Mouse (Mus musculus) midbrain, embryonic 12.5 days (tissue): Measurements from ENCODE around the gene Ptprm. TPM values are rescaled to one million over a fixed set of nuclear protein-coding genes. Genes with fewer than 3 reads are reported as not detected.

ENCODE experiments used
- ATAC-seq: fragments of 200-750 bp; cut with Nextera tagmentation; 2 replicates; pipeline ENCODE4 v1.8.0; 2017; ENCODE audit warnings: low read depth, moderate TSS enrichment, moderate library complexity; ENCODE audit not compliant: low FRiP score
- H3K27ac ChIP-seq: fragments of 300-500 bp; sonication (generic); replicated peaks from 2 replicates; pipeline ENCODE4 v1.5.1; 2016; ENCODE audit warnings: mild to moderate bottlenecking
- H3K27me3 ChIP-seq: fragments of 300-500 bp; sonication (generic); 2 replicates; pipeline ENCODE4 v1.6.1; 2016; ENCODE audit warnings: mild to moderate bottlenecking
- H3K36me3 ChIP-seq: fragments of 300-500 bp; sonication (generic); 2 replicates; pipeline ENCODE4 v1.6.1; 2016
- H3K4me1 ChIP-seq: fragments of 300-500 bp; sonication (generic); 2 replicates; pipeline ENCODE4 v1.6.1; 2016
- H3K4me2 ChIP-seq: fragments of 300-500 bp; sonication (generic); replicated peaks from 2 replicates; pipeline ENCODE4 v1.6.1; 2016; ENCODE audit warnings: mild to moderate bottlenecking, moderate library complexity
- H3K4me3 ChIP-seq: fragments of 300-500 bp; sonication (generic); 2 replicates; pipeline ENCODE4 v1.5.1; 2016; ENCODE audit warnings: mild to moderate bottlenecking
- H3K9ac ChIP-seq: fragments of 300-500 bp; sonication (generic); replicated peaks from 2 replicates; pipeline ENCODE4 v1.6.1; 2016; ENCODE audit warnings: mild to moderate bottlenecking, moderate library complexity
- H3K9me3 ChIP-seq: fragments of 300-500 bp; sonication (generic); 2 replicates; pipeline ENCODE4 v1.6.1; 2016; ENCODE audit warnings: mild to moderate bottlenecking
- WGBS: fragments of 180-500 bp; shearing (Covaris S2); methylation state at CpG from one replicate; pipeline ENCODE4 v1.1.7; 2016; 5-methylcytosine and 5-hydroxymethylcytosine counted together
- polyA plus RNA-seq: library from polyadenylated mRNA; unstranded; fragments of >200 nt; fragmentation: Nextera tagmentation; extraction: Ambion mirVana; gene quantifications from 2 replicates; pipeline ENCODE4 v1.2.1, GENCODE M21; 2016

Gene Ptprm
- polyA plus RNA-seq, 1 experiment from 2014 or later, result 11.8 TPM

- Histone ChIP-seq H3K36me3 (no peaks in the 10 kb centered on the region), H3K4me2 (no peak overlapping the region), H3K9ac (no peak overlapping the region), H3K27ac (no peak overlapping the region), H3K4me3 (no peak overlapping the region), H3K4me1 (no peaks in the 10 kb centered on the region), H3K9me3 (no peaks in the 10 kb centered on the region), H3K27me3 (no peaks in the 10 kb centered on the region)
- 78% methylated on average over 21 of the region's 21 CpGs for WGBS
- ATAC-seq, result no peak
These were observed 79.6 kb downstream of the Ptprm start for GRCm38 (mm10) chr17:67274531-67275094.

- H3K9me3 ChIP-seq, result no peaks in the 10 kb centered on the region
- H3K36me3 ChIP-seq, result no peaks in the 10 kb centered on the region
- no peak overlapping the region for H3K27ac ChIP-seq
- H3K27me3 ChIP-seq, result no peaks in the 10 kb centered on the region
- no peaks in the 10 kb centered on the region for H3K4me1 ChIP-seq
- no peak overlapping the region for H3K4me3 ChIP-seq
- no peak overlapping the region for H3K9ac ChIP-seq
- no peak overlapping the region for H3K4me2 ChIP-seq
- ATAC-seq, result no peak
These were observed 81.3 kb downstream of the Ptprm start for GRCm38 (mm10) chr17:67272928-67273327.

DNA sequence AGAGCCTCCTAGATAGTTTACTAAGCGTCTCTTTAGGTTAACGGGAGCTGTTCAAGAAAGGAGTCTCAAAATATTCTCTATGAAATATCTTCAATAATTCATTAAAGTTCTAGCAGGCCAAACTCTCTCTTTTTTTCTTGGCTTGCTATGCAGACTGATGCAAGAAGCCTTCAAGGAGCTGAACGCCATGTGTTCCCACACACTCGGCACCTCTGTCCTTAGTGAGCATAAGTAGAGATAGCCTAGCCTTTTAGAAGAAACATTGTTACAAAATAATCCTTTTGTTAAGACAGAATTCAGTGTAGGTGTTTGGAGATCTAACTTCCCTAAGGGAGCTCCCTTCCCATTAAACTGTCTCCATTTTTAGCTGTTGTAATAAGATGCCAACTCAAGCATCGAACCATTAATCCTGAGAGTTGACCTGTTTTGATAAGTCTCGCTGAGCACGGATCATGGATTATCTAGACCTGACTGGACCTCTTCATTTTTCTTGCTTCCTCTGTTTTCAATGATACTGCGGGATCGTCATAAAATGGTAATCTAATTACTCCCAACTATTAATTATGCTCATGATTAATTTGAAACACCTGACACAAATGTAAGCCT, 85.7 kb downstream of the Ptprm start:
- ATAC-seq, result no peak
- no peaks in the 10 kb centered on the region for H3K4me1 ChIP-seq
- WGBS, result 89% methylated on average over 9 of the region's 9 CpGs

GRCm38 (mm10) chr17:67266270-67266669, 88.0 kb downstream of the Ptprm start:
- no peaks in the 10 kb centered on the region for H3K36me3 ChIP-seq
- H3K9ac ChIP-seq, result no peak overlapping the region
- no peaks in the 10 kb centered on the region for H3K9me3 ChIP-seq
- H3K4me2 ChIP-seq, result no peak overlapping the region
- no peak for ATAC-seq
- H3K27ac ChIP-seq, result no peak overlapping the region
- WGBS, result 94% methylated on average over 6 of the region's 6 CpGs
- H3K27me3 ChIP-seq, result no peaks in the 10 kb centered on the region
- no peaks in the 10 kb centered on the region for H3K4me1 ChIP-seq
- H3K4me3 ChIP-seq, result no peak overlapping the region

More for the DNA sequence above, 85.7 kb downstream of the Ptprm start:
- H3K4me3 ChIP-seq, result no peak overlapping the region
- H3K9me3 ChIP-seq, result no peaks in the 10 kb centered on the region
- no peaks in the 10 kb centered on the region for H3K27me3 ChIP-seq
- no peak overlapping the region for H3K9ac ChIP-seq
- no peaks in the 10 kb centered on the region for H3K36me3 ChIP-seq
- H3K27ac ChIP-seq, result no peak overlapping the region
- H3K4me2 ChIP-seq, result no peak overlapping the region

- H3K4me1 ChIP-seq, result no peaks in the 10 kb centered on the region
- WGBS, result 93% methylated on average over 4 of the region's 4 CpGs
- no peaks in the 10 kb centered on the region for H3K9me3 ChIP-seq
- no peak overlapping the region for H3K4me2 ChIP-seq
- no peak overlapping the region for H3K27ac ChIP-seq
- H3K4me3 ChIP-seq, result no peak overlapping the region
- no peaks in the 10 kb centered on the region for H3K27me3 ChIP-seq
- ATAC-seq, result no peak
- no peaks in the 10 kb centered on the region for H3K36me3 ChIP-seq
- H3K9ac ChIP-seq, result no peak overlapping the region
These were observed 88.7 kb downstream of the Ptprm start for GRCm38 (mm10) chr17:67265520-67265919.

GRCm38 (mm10) chr17:67264716-67265115, 89.5 kb downstream of the Ptprm start:
- Histone ChIP-seq H3K4me1 (no peaks in the 10 kb centered on the region), H3K9me3 (no peaks in the 10 kb centered on the region), H3K4me3 (no peak overlapping the region), H3K27ac (no peak overlapping the region), H3K9ac (no peak overlapping the region), H3K36me3 (no peaks in the 10 kb centered on the region), H3K4me2 (no peak overlapping the region), H3K27me3 (no peaks in the 10 kb centered on the region)
- ATAC-seq, result no peak
- WGBS, result 96% methylated on average over 6 of the region's 6 CpGs

DNA sequence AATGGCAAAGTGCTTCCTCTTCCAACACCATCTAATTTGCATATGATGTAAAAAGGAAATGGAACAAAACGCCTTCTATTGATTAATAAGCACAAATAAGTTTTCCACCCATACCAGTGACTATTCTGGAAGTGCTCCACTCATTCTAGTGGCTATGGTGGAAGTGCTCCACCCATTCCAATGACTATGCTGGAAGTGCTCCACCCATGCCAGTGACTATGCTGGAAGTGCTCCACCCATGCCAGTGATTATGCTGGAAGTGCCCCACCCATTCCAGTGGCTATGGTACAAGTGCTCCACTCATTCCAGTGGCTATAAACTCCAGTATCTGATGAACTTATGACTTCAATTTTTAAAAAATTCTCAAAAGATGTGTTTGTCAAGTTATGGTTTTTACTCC, 91.2 kb downstream of the Ptprm start:
- Histone ChIP-seq H3K4me1 (no peaks in the 10 kb centered on the region), H3K27ac (no peak overlapping the region), H3K27me3 (no peaks in the 10 kb centered on the region), H3K9ac (no peak overlapping the region), H3K36me3 (no peaks in the 10 kb centered on the region), H3K9me3 (no peaks in the 10 kb centered on the region), H3K4me2 (no peak overlapping the region), H3K4me3 (no peak overlapping the region)
- ATAC-seq, result no peak
- 89% methylated on average over 1 of the region's 1 CpGs for WGBS

DNA sequence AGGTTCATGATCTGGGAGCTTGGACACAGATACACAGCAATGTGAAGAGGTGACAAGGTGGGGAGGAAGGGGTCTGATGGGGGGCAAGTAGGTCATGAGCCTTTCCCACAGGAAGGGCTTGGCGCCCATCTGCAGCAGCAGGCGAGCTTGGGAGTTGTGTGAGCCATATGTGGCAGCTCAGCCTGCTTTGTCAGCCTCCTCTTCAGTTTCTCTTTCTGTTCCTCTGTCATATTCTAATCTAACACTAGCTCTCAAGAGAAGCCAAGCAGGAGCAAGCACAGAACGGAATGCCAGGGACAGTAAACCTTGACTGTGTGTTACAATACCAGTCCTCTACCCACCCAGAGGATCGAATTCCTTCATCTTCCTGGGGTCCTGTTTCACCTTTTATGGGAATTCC, 94.2 kb downstream of the Ptprm start:
- Histone ChIP-seq H3K27ac (no peak overlapping the region), H3K4me1 (no peaks in the 10 kb centered on the region), H3K4me2 (no peak overlapping the region), H3K9ac (no peak overlapping the region), H3K4me3 (no peak overlapping the region), H3K9me3 (no peaks in the 10 kb centered on the region), H3K27me3 (no peaks in the 10 kb centered on the region), H3K36me3 (no peaks in the 10 kb centered on the region)
- WGBS, result 85% methylated on average over 4 of the region's 4 CpGs
- ATAC-seq, result no peak

DNA sequence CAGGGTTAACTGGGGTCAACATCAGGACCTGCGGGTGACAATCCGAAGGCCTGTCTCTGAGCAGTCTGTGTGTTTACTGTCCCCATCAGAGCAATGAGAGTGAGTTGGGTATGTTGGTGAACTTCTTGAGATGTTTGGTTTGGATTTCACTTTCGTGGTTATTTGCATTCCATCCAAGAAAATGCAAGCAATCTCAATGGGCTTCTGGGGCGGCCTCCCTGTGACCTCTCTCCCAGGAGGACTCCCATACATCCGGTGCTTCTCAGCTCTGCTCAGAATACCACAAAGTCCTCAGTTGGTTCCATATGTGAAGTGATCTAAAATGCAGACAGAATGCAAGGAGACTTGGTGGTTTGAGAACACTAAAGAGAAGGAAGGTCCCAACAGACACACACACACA, 96.5 kb downstream of the Ptprm start:
- no peaks in the 10 kb centered on the region for H3K27me3 ChIP-seq
- no peaks in the 10 kb centered on the region for H3K36me3 ChIP-seq
- no peaks in the 10 kb centered on the region for H3K4me1 ChIP-seq
- no peak overlapping the region for H3K27ac ChIP-seq
- no peak for ATAC-seq
- WGBS, result 83% methylated on average over 5 of the region's 5 CpGs
- H3K9ac ChIP-seq, result no peak overlapping the region
- no peak overlapping the region for H3K4me3 ChIP-seq
- H3K4me2 ChIP-seq, result no peak overlapping the region
- H3K9me3 ChIP-seq, result no peaks in the 10 kb centered on the region

- Histone ChIP-seq H3K36me3 (no peaks in the 10 kb centered on the region), H3K27ac (no peak overlapping the region), H3K4me2 (no peak overlapping the region), H3K9ac (no peak overlapping the region), H3K4me1 (no peaks in the 10 kb centered on the region), H3K27me3 (no peaks in the 10 kb centered on the region), H3K9me3 (no peaks in the 10 kb centered on the region), H3K4me3 (no peak overlapping the region)
- no peak for ATAC-seq
- WGBS, result 79% methylated on average over 5 of the region's 6 CpGs
These were observed 98.1 kb downstream of the Ptprm start for GRCm38 (mm10) chr17:67256171-67256570.

GRCm38 (mm10) chr17:67253445-67253844, 100.8 kb downstream of the Ptprm start:
- ATAC-seq, result no peak
- no peaks in the 10 kb centered on the region for H3K27me3 ChIP-seq
- no peaks in the 10 kb centered on the region for H3K36me3 ChIP-seq
- no peaks in the 10 kb centered on the region for H3K4me1 ChIP-seq
- 78% methylated on average over 4 of the region's 4 CpGs for WGBS
- no peak overlapping the region for H3K27ac ChIP-seq
- no peak overlapping the region for H3K4me2 ChIP-seq
- H3K9me3 ChIP-seq, result no peaks in the 10 kb centered on the region
- H3K9ac ChIP-seq, result no peak overlapping the region
- no peak overlapping the region for H3K4me3 ChIP-seq

GRCm38 (mm10) chr17:67252992-67253391, 101.3 kb downstream of the Ptprm start:
- H3K4me1 ChIP-seq, result no peaks in the 10 kb centered on the region
- H3K9me3 ChIP-seq, result no peaks in the 10 kb centered on the region
- no peaks in the 10 kb centered on the region for H3K27me3 ChIP-seq
- no peaks in the 10 kb centered on the region for H3K36me3 ChIP-seq
- no peak overlapping the region for H3K4me2 ChIP-seq
- H3K4me3 ChIP-seq, result no peak overlapping the region
- no peak overlapping the region for H3K9ac ChIP-seq
- no peak overlapping the region for H3K27ac ChIP-seq
- WGBS, result 77% methylated on average over 6 of the region's 6 CpGs
- ATAC-seq, result no peak

GRCm38 (mm10) chr17:67245273-67245875, 108.9 kb downstream of the Ptprm start:
- no peaks in the 10 kb centered on the region for H3K9me3 ChIP-seq
- no peak overlapping the region for H3K4me2 ChIP-seq
- peaks cover 14% of the 10 kb centered on the region for H3K4me1 ChIP-seq
- H3K9ac ChIP-seq, result no peak overlapping the region
- no peak overlapping the region for H3K27ac ChIP-seq
- H3K4me3 ChIP-seq, result no peak overlapping the region
- no peaks in the 10 kb centered on the region for H3K36me3 ChIP-seq
- no peaks in the 10 kb centered on the region for H3K27me3 ChIP-seq
- no peak for ATAC-seq
- 73% methylated on average over 4 of the region's 4 CpGs for WGBS
